ENCODE assay signal across 8 mouse cellular contexts in genomic region chr17:8372286-8373046, GRCm38 (mm10). TPM values are rescaled to one million over a fixed set of nuclear protein-coding genes. Genes with fewer than 3 reads are reported as not detected.
DNase-seq lines count a peak whose midpoint lies in the region; ATAC-seq lines count a peak whose summit lies in the region.

No protein-coding gene starts in this region.

- peak; percentile 88 for DNase-seq in adipocyte (ENCODE audit: low spot score)
- peak; percentile 92 for DNase-seq in embryo, embryonic 10.5 days (ENCODE audit: low spot score)
- peak; percentile 51 for DNase-seq in gastrocnemius, postnatal 25 days
- DNase-seq in intestine, embryonic 14.5 days (ENCODE audit: low spot score) = peak; percentile 84
- DNase-seq in left cerebral cortex, postnatal 14 days (ENCODE audit: low spot score in 2 of 2) = peak; percentile 83 to 88
- DNase-seq in mesoderm, embryonic 11.5 days (ENCODE audit: low read depth, low spot score) = peak; percentile 92
- DNase-seq in right cerebral cortex, postnatal 36 days (ENCODE audit: low spot score in 2 of 2) = peak; percentile 57 to 70
- DNase-seq in yolk sac, embryonic 10.5 days (ENCODE audit: low spot score) = peak; percentile 60

- peak overlapping the region; percentile 30 for H3K4me3 ChIP-seq in intestine, embryonic 14.5 days (ENCODE audit: low read depth, low read length)

- WGBS in intestine, embryonic 14.5 days = 3% methylated on average over 18 of the region's 18 CpGs

- peak; percentile 56; the same call in 1 of the 2 replicates for ATAC-seq in intestine, embryonic 14.5 days (replicated peaks; ENCODE audit: low FRiP score, low TSS enrichment, low read depth)

- no peaks in the 10 kb centered on the region for H3K27me3 ChIP-seq in intestine, embryonic 14.5 days (replicated peaks; ENCODE audit: control insufficient read depth, insufficient read depth, low read length)

- H3K27ac ChIP-seq in intestine, embryonic 14.5 days (ENCODE audit: low read depth) = peak overlapping the region; percentile 79

- no peaks in the 10 kb centered on the region for H3K9me3 ChIP-seq in intestine, embryonic 14.5 days (ENCODE audit: control insufficient read depth, low read length)

- intact Hi-C loops in left cerebral cortex, postnatal 14 days (cut with DNase I) = loop anchor here (2.0 to 5.0 kb wide), 3 partner anchors 62 to 105 kb away; partner anchors contain the start of genes Mpc1 and Sft2d1

- peak overlapping the region; percentile 25 for H3K9ac ChIP-seq in intestine, embryonic 14.5 days (ENCODE audit: low read length)

- H3K36me3 ChIP-seq in intestine, embryonic 14.5 days (ENCODE audit: control insufficient read depth, insufficient read depth, low read length) = no peaks in the 10 kb centered on the region

- peak overlapping the region; percentile 57 for H3K4me2 ChIP-seq in intestine, embryonic 14.5 days (ENCODE audit: low read length)

- H3K4me1 ChIP-seq in intestine, embryonic 14.5 days (replicated peaks; ENCODE audit: control insufficient read depth, insufficient read depth, low read length) = peaks cover 24% of the 10 kb centered on the region

RNA-seq across cellular contexts. Expression of gene T2, which starts 16.7 kb away (rescaled TPM):
- not detected for total RNA-seq in gastrocnemius, postnatal 25 days (2021)
- 0.35 TPM in 1 of 2 replicates, not detected in the other for polyA plus RNA-seq in intestine, embryonic 14.5 days (2014; fragmentation: Nextera tagmentation; extraction: Ambion mirVana)
- under 1 TPM in 1 of 2 experiments, not detected in 1; 0.33 TPM for total RNA-seq in left cerebral cortex, postnatal 14 days (2021)

RNA-seq across cellular contexts. Expression of gene Prr18, which starts 35.2 kb away (rescaled TPM):
- total RNA-seq in gastrocnemius, postnatal 25 days (2021) = under 1 TPM; 0.08 to 0.10 TPM
- 0.32 and 0.65 TPM in 2 replicates for polyA plus RNA-seq in intestine, embryonic 14.5 days (2014; fragmentation: Nextera tagmentation; extraction: Ambion mirVana)
- 10 to 100 TPM in 1 of 2 experiments, 1 to 10 TPM in 1; 7.2 to 12.3 TPM for total RNA-seq in left cerebral cortex, postnatal 14 days (2021)

Comparison
In these comparisons a context has a peak if more than half of its experiments do, and no peak if none do; other contexts are left out.
1. Peak in every context shown above with its lines: DNase-seq, ATAC-seq, H3K4me3 ChIP-seq and H3K27ac ChIP-seq.
2. RNA of gene Prr18, which starts 35.2 kb away (total RNA-seq): 7.2 to 12.3 TPM in left cerebral cortex, postnatal 14 days; 0.08 to 0.10 TPM in gastrocnemius, postnatal 25 days; every median in the first group is over 4 times any median in the second.